Mouse (Mus musculus) regulatory T cell (primary cell): Measurements from ENCODE around the gene Agap1.

ENCODE experiments used
- in situ Hi-C: fragments of 300-600 bp; cut with MboI, MseI; formaldehyde crosslinking; loops from one replicate; pipeline ENCODE4 v1.15.1; 2025; ENCODE audit warnings: high pct_unique_total_duplicates

The Agap1 gene

DNA sequence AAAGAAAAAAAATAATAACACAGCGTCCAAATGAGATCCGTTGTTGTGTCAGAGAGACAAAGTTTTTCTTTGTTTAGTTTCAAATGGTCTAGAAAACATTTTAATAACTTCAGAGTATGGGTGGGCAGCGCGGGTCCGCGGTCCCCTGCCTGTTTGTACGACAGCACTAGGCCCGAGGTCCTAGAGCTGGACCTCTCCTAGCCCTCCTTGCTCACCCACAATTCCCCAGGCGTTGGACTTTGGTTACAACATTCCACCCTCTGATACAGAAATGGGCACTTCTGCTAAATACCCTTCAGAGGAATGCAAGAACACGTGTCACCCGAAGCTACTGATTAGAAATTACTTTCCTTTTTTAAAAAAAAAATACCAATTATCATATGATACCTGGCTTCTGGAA, 296.7 kb downstream of the Agap1 start:
- in situ Hi-C loops: no loop called here

DNA sequence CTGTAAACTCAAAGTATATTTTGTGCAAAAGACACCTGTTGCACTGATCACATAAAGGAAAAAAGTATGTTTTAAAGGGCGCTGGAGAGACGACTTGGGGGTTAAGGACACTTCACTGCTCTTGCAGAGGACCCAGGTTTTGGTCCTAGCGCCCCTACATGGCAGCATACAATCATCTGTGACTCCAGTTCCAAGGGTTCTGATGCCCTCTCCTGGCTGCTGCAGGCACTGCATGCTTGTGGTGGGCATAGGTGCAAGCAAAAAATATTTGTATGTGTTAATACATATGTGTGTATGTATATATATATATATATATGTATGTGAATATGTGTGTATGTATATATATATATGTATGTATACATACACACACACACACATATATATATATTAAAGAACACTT, 298.1 kb downstream of the Agap1 start:
- in situ Hi-C loops: no loop called here

DNA sequence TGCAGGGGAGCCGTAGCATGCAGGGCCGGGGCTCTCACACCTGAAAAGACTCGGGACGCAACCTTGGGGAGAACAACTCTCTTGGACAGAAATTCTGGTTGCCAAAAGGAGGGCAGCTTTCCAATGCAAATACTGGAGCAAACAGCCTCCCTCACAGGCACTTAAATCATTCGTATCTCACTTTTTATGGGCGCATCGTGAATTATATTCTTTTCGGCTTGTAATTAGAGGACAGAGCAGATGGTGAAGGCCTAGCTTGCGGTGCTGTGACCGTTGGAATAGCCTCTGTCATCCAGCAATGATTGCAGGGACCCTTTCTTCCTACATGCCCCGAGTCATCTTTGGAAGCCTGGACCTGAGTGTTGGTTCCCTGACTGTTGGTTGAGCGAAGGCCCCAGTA, 300.8 kb downstream of the Agap1 start:
- in situ Hi-C loops: no loop called here

DNA sequence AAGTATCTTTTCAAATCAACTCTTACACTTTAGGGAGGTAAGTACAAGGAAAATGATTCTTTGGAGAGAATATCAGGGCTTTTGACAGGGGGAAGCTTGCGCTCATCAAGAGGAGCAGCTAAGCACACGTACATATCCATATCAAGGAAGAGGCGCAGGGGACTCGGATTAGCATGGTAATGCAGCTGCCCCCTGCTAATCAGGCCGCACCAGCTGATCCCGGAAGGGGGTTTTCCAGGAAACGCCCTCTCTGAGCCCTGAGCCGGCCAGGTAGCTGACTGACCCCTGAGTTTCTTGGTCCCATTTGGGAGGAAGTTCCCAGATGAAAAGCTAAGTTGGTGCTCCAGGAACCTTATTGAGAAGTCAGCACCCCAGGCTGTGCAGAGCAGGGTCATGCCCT, 301.8 kb downstream of the Agap1 start:
- in situ Hi-C loops: no loop called here

DNA sequence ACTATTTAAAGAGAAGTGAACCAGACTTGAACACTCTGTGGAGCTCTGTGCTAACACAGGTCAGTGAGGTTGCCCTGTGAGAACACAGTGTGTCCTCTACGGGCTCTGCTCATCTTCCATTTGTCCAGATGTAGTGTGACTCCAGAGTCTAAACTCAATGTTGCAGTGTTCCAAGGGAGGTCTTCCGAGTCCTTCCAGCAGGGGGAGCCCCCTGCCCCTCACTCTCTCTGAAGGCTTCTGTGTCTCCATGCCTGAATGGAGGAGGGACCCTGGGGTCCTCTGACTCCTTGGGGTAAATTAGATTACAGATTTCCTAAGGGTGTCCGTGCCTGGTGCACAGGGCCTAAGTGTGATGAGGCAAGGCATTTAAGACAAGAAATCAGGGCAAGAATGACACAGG, 302.9 kb downstream of the Agap1 start:
- in situ Hi-C loops: no loop called here

DNA sequence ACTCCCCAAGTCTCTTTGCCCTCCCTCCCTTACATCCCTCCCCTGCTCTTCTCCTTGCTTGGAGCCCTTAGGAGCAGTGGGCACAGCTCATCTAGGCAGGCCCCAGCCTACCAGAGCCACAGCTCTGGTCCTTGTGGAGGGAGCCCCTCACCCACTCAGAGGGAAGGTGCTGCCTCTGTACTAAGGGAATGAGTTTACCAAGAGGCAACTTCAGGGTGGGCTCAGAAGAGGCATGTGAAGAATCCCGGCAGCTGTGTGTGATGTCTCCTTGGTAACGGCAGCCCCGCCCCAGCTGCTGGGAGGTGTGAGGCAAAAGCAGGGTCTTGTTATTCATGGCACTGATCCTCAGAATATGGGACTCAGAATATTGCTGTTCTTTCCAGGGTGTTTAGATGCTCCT, 309.3 kb downstream of the Agap1 start:
- in situ Hi-C loops: no loop called here

DNA sequence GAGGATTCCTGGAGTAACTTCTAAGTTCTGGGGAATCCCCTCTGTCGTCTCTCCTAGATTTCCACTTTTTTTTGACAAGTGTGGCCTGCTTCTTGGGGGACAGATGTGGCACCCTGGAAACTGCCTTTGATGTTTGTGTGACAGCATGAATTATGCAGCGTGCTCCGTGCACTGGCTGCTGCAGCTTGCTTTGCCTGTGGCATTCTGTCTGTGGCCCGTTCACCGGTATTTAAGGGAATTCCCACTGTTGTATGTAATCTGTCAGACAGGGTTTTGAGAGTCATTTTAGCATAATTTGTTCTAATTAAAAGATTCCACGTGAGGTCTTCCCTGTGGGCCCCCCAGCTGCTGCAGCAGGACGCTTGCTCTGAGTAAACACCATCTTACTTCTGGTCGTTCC, 312.3 kb downstream of the Agap1 start:
- in situ Hi-C loops: no loop called here

DNA sequence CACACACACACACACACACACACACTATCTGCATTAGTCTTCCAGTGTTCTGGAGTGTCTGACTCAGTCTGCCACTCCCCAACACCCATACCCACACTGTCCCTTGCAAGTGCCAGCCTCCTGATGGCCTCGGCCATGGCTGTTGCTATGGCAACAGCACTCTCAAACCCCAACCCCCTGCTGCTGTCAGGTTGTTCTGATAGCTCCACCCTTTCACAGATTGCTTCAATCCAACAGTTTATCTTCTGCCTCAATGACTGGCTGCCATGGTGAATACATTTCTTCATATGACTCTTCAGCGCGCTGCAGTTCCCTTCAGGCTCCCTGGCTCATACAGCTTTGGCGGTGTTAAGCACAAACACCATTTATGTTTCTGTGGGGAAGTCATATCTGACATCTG, 315.0 kb downstream of the Agap1 start:
- in situ Hi-C loops: no loop called here

DNA sequence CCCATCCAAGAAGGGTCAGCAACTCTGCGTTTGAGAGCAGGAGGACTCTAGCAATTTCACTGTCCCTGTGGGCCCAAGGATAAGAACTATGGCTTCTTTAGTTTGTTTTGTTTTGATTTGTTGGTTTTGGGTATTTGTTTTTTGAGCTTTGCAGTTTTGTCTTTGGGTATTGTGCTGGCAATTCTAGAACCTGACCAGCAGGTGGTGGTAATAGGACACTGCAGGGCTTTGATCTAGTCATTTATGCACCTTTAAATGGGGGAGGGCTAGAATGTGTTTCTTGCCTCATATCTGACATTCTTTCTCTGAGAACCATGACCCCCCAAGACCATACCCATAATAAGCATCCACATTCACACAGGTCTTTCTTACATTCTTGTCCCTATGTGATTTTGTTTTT, 315.7 kb downstream of the Agap1 start:
- in situ Hi-C loops: no loop called here

DNA sequence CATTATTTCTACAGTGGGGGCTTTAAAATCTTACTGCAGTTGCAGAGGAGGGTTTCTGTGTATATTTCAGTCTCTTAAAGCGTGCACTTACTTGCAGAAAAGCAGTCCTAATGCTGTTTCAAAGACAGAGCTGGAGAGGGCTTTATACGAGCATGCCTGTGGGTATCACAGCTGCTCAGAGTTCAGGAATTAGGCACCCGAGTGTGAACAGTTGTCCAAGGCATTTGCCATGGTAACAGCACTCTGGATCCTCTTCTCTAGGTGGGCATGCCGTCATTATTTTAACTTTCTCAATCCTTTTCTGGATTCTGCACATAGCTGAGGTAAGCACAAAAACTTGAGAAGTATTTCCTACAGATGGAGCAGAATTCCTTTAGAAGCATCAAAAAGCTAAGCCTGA, 321.1 kb downstream of the Agap1 start:
- in situ Hi-C loops: no loop called here

DNA sequence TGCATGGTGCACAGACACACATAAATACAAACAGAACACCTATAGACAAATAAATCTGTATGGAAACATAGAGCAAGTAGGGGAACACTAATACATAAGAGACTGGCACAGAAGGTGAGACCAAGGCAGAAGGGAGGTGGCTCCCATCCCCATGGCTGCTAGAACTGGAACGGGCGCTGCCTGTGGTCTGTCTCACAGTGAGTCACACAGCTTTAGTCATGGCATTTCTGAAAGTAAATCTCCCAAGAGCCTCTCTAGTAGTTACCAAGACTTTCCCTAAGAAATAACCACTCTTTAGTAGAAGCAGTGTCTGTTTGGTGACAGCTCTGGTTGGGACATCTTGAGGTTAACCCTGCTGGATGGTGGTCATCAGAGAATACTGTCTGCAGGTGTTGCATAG, 326.1 kb downstream of the Agap1 start:
- in situ Hi-C loops: no loop called here

DNA sequence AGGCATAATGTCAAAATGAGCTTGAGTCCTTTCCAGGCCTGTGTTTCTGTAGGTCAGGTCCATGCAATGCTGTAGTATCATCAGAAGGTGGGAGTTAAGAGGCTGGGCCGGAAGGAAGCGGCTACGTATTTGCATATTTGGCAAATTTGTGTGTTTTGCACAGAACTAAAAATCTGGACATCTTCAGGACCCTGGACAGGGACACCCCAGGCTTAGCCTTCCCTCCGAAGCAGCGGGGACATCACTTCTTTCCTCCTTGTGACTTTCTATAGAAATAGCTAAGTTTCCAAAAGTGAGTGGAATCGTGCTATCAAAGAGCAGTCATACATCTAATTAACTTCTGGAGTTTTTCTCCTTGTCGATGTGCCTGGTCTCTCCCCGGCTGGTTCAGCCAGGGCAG, 327.3 kb downstream of the Agap1 start:
- in situ Hi-C loops: no loop called here

DNA sequence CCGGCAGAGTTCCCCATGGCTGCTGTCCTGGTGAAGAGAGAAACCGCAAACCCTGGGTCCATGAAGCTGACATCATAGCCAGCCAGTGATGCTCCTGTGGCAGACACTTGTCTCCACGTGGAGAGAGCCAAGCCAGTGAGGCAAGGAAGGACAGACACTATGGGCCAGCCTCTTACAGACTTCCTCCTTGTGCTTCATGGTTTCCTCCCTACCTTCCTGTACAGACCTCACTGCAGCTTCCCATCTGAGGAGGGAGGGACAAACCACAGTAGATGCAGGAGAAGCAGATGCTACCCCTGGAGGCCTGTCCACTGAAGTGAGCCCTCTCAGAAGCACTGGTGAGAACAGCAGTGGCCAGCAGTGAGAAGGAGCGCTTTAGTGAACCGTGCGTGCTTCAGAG, 332.2 kb downstream of the Agap1 start:
- in situ Hi-C loops: no loop called here

DNA sequence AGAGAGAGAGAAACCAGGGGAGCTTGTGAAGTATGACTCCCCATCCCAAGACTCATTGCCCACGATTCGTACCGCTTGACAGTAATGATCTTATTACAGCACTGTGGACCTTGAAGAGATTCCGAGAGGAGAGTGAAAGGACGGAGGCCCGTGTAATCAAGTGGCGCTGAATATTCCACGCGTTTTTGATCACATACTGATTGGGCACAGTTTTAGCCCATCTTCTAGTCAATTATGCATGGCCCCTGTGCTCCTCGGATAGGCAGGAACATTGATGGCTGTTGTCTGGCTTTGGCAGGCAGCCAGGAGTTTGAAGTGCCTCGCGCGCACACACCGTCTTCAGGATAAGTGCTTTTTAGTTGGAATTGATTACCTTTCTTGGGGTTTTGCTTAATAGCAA, 344.1 kb downstream of the Agap1 start:
- in situ Hi-C loops: no loop called here

DNA sequence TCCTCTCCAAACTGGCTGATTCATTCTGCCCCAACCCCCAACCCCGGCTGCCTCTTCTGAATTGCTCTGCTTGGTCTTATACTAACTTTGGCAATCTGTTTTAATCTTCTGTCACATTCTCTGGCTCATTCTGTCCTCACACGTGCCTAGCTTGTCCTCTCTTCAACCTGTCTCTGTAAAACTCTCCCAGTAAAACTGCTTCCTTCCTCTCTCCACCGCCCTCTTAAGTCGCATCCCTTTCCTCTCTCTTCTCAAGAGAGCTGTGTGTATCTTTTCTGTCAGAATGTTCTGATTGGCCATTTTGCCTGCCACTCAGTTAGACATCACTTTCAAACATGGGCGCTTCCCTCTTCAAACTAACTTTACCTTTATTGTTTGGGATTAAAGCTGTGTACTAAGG, 346.9 kb downstream of the Agap1 start:
- in situ Hi-C loops: no loop called here

DNA sequence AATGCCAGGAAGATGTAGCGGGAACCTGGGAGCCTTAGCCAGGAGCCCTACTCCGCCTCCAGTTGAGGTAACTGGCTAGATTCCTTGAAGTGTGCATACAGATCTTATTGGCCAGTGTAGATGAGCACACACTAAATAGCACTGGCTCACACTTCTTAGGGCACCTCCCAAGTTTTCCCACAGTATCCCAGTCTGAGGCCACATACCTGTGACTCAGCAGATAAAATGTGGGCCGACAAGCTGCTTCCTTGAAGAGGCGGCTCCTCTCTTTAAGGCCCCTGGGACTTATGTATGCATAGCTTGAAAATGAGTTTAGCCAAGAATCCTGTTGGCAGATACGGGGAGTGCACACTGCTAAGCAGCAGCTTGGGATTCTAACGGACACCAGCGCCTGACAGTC, 350.4 kb downstream of the Agap1 start:
- in situ Hi-C loops: no loop called here

DNA sequence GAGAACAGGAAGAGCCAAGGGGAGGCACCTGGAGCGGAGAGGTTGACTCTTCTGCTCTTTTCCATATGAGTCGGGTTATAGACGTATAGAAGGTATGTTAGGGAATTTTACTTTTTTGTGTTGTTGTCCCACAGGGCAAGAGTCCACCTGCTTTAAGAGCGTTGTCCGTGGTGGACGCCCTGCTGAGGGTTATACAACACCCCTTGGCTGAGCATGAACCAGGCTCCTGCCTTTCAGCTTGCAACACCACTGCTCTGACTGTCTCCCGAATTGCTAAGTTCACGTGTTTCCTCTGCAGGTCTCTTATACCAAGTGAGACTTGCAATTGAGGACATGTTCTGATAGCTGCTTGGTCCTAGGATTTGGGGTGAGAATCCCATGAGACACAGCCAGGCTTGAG, 358.2 kb downstream of the Agap1 start:
- in situ Hi-C loops: no loop called here

DNA sequence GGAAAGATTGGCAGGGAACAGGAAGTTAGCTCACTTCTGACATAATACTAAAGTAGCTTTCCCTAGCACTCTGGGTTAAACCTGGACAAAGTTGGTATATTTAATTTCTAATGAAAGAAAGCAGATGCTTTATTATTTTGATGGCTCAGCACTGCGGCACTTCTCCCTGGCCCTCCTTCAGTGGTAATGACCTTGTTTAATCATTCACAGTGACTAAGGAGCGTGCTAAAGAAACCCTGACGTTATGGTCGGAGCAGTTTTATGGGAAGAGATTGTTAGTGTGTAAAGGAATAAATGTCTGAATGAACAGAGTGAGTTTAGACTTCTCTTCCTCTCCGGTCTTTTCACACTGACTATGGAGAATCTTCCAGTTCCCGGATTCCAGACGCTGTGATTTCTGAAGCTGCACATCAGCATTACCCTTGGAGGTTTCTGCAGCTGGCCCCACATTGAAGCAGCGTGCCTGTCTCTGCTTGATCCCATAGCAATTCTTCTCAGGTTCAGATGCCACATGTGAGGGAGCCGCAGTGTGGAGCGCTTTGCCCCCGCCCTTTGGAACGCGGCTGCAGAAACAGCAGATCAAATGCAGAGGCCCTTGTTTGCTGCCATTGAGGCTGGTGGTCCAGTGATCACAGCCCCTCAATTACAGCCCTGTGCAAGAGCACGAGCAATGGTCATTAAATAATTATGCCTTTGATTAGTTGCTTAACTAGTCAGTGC, 362.0 kb downstream of the Agap1 start:
- in situ Hi-C loops: no loop called here

DNA sequence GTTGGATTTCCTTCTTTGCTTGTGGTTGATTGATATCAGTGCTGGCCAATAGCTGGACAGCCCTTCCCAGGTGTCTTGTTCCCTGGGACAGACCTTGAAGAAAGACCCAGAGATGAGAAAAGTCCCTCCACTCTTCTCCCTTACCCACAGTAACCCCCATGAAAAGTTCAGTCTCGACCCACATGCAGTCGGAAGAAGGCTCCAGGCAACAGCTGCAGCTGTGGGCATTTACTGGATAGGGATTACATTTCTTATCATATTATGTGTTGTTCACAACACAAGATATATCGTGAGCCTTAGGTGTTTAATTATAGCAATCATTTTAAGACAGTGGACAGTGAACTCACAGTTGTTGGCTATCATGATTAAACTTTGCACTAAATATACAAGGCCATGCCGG, 367.2 kb downstream of the Agap1 start:
- in situ Hi-C loops: no loop called here

DNA sequence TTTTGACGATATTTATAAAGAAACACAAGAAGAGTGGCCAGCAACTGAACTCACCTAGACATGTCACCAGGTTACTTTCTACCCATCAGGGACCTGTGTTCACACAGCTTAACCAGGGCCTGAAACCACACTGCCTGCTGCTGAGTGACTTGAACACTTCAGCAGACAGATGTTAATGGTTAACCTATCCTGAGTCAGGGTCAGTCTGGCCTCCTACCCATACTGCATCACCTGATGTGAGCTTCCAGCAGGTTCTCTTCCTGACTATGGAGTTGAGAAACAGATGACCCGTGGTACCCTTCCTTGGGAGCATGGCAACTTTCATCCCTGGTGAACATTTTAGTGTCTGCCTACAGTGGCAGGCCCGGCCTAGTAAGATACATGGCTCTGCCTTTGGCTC, 367.8 kb downstream of the Agap1 start:
- in situ Hi-C loops: no loop called here

DNA sequence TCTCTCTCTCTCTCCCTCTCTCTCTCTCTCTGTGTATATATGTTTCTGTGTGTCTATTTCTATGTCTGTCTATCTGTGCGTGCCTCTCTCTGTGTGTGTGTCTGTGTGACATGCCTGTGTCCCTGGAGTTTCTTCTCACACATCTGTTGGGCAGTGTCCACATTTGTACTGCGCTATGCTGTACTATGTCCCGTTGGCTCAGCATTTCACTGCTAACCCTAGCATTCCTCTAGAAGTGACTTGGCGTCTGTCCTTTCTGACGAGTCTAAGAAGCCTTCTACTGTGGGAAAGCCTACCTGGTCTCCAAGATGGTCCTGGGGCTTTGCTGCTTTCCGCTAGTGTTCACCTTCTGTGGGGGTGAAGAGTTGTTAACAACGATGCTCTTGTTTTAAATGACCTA, 368.4 kb downstream of the Agap1 start:
- in situ Hi-C loops: no loop called here

DNA sequence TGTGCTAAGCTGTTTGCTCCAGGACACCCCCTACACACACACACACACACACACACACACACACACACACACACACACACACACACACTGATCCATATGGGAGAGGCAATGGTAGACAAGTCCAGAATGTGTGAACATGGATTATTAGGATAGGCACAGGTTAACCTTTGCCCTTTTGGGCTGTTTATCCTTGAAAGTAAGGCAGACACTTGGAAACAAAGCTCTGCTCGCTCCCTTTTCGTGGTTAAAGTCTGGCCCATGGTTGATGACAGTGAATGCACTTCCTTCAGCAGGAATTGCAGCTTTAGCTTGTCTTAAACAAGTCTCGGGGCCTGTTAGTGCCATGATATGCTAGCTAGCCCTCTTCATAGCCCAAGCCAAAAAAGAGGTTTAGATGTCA, 372.4 kb downstream of the Agap1 start:
- in situ Hi-C loops: no loop called here

DNA sequence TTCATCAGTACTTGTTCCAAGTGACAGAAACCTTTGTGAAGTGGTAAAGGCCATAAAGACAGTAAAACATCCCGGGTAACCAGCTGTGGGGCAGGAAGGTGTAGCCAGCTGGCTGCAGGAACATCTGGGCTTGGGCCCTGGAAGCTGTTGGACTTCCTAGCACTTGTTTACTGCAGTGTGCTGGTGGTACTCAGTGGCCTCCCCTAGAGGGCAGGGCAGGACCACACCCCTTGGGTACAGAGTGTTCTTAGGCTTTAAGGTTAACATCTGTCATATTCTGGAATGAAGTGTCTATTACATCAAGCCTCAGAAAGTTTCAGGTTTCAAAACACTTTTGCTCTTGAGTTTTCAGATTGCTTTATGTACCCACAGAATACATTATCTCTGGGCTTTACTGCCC, 376.5 kb downstream of the Agap1 start:
- in situ Hi-C loops: no loop called here

DNA sequence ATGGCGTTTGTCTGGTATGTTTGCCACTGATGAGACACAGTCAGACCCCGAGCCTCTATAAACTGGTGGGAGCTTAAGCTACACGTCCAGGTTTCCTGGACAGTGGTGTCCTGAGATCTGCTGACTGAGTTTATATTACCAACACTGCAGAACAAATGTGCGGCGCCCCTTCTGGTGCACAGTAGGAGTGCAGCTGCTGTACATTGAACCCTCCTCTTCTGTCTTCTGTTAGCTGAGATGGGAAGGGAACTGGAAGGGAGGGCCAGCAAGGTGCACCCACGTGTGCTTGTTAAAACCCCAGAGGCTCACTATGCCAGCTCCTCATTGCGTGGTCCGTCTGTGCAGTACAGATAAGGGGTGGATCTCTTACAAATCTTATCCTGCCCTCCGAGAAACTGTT, 389.5 kb downstream of the Agap1 start:
- in situ Hi-C loops: no loop called here
